Mouse (Mus musculus) liver, adult 2 months (tissue): ENCODE measurements at regions not wholly inside any gene's neighbourhood (a gene's known extent, or its start where the extent isn't known, plus 50 kb on each side); places are given as distances from the start of the nearest gene placed in this dataset.

Experiments used
- CTCF ChIP-seq: fragments of 200-500 bp; IDR thresholded peaks from 2 replicates; pipeline ENCODE4 v1.5.1; 2011; ENCODE audit warnings: low read depth, low read length, control low read depth
- POLR2A ChIP-seq: fragments of 200-500 bp; IDR thresholded peaks from 2 replicates; pipeline ENCODE4 v1.6.1; 2011; ENCODE audit warnings: low read length, control low read depth; ENCODE audit not compliant: insufficient read depth; ENCODE audit errors: extremely low read depth

GRCm38 (mm10) chr2:71607087-71607502, 60.5 kb upstream of the Dlx2 start:
- TF ChIP-seq CTCF (no peak), POLR2A (no peak)
